Mouse (Mus musculus): ENCODE results near the gene Gm9945. TPM values are rescaled to one million over a fixed set of nuclear protein-coding genes. Genes with fewer than 3 reads are reported as not detected.
A peak's percentile ranks its signal among the peaks of the same experiment; 100 is the strongest.

Gm9945 gene
- polyA plus RNA-seq, 1 experiment from 2014 or later, result not detected

DNA sequence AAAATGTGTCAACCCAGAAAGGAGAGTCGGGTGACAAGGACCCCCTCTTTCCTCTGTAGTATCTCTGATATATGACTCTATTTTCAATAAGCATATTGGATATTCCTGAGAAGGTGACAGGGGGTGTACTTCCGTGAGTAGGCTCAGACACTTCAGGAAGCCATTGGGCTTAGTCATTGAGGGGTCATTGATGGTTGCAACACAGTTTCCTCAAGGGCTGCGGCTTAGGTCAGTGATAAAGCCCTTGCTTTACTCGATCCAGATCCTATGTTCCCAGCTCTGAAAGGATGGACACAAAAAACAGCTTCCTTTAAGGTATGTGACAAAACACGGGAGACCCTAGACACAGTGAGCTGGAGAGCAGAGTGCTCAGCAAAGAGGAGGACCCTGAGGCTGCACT lies 23.8 kb downstream of the Gm9945 start:
- WGBS, result 81% methylated on average over 5 of the region's 5 CpGs
- H3K9me3 ChIP-seq, result no peaks in the 10 kb centered on the region

DNA sequence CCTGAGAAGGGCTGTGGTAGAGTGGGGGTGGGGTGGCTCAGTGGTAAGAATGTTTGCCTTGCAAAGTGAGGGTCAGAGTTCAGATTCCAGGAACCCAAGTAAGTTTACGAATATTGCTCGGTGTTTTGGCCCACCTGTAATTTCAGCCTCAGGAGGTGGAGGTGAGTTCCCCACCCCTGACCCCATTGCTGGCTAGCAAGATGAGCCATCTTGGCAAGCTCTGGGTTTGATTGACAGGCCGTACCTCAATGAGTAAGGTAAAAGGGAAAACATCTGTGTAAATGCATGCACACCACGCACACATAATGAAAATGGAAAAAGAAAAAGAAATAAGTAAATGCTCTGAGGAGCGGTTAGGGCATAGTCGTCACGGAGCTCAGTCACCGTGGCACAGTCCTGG lies 24.4 kb downstream of the Gm9945 start:
- H3K27me3 ChIP-seq (replicated peaks), result 0 out of 2 replicates have a peak, but pooled peaks cover 2% of the 10 kb centered on the region
- no peaks in the 10 kb centered on the region for H3K4me1 ChIP-seq (replicated peaks)
- H3K4me2 ChIP-seq (replicated peaks), result no peak overlapping the region
- no peak overlapping the region for H3K27ac ChIP-seq
- 82% methylated on average over 8 of the region's 8 CpGs for WGBS
- no peak overlapping the region for H3K9ac ChIP-seq
- no peak for ATAC-seq
- H3K36me3 ChIP-seq, result no peaks in the 10 kb centered on the region
- H3K4me3 ChIP-seq (replicated peaks), result no peak overlapping the region
- H3K9me3 ChIP-seq, result no peaks in the 10 kb centered on the region

More for the DNA sequence above, 23.8 kb downstream of the Gm9945 start:
- no peak for ATAC-seq
- Histone ChIP-seq H3K27ac (no peak overlapping the region), H3K4me1 (replicated peaks) (no peaks in the 10 kb centered on the region), H3K9ac (no peak overlapping the region), H3K4me2 (replicated peaks) (no peak overlapping the region), H3K4me3 (replicated peaks) (no peak overlapping the region), H3K27me3 (replicated peaks) (0 out of 2 replicates have a peak, but pooled peaks cover 2% of the 10 kb centered on the region), H3K36me3 (no peaks in the 10 kb centered on the region)

DNA sequence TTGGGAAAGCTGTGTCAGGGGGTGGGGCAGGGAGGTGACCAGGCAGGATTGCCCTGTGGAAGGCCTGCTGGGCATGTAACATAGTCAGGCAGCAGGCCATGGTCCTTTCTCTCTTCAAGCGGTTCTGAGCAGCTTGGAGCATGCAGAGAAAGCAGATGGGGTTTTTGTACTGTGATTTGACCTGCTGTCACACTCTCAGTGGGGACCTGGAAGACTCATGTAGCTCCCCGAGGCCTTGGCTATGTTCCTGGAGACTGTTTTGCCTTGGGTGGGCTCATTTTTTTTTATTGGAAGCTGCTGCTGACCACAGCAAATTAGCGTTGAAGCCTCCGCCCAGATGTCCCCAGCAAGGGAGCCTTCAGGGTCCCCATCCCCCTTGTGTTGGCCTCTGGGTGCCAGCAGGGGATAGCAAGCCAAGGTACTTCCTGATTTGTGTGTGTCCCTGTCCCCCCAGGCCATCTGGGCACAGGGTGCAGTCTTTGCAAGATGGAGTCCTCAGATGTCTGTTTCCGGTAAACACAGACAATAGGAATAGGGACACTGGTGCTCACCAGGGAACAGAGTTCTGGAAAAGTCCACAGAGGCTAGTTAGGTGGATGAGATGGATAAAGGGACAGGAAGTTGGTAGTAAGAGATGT lies 25.2 kb downstream of the Gm9945 start:
- whole genome bisulfite sequencing, result 83% methylated on average over 5 of the region's 5 CpGs
- ATAC-seq, result no peak
- Histone ChIP-seq H3K4me2 (replicated peaks) (no peak overlapping the region), H3K27me3 (replicated peaks) (0 out of 2 replicates have a peak, but pooled peaks cover under 1% of the 10 kb centered on the region), H3K27ac (no peak overlapping the region), H3K4me3 (replicated peaks) (no peak overlapping the region), H3K36me3 (no peaks in the 10 kb centered on the region), H3K9ac (no peak overlapping the region), H3K4me1 (replicated peaks) (no peaks in the 10 kb centered on the region), H3K9me3 (no peaks in the 10 kb centered on the region)

DNA sequence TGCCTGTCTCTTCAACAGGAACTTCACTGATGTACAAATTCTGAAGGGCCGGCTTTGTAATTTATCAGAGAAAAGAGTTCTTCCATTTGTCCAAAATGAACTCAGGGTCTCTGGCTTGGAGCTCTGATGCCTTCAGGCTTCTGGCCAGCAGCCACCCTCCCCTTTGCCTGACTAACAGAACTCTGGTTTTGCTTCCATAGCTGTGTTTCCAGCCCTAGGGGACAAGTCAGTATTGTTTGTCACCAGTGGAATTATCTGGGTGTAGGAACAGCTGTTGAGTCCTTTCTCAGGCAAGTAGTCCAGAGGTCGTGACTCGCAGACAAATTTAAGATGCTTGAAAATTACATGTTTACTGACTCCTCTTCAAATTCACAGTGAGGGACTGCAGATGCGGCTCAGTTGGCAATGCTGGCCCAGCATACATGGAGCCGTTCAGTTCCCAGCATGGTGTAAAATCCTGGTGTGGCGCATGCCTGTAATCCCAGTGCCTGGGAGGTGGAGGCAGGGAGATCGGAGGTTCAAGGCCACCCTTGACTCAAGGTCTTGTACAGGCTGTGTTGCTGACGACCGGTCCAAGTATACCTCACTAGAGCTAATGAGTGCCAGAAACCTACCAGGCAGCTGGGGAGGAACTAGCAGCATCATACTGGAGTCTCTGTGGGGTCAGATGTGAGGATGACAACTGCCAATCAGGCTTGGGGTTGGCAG lies 27.3 kb downstream of the Gm9945 start:
- no peaks in the 10 kb centered on the region for H3K4me1 ChIP-seq (replicated peaks)
- WGBS, result 81% methylated on average over 9 of the region's 9 CpGs
- H3K27me3 ChIP-seq (replicated peaks), result no peaks in the 10 kb centered on the region
- no peak overlapping the region for H3K27ac ChIP-seq
- no peak overlapping the region for H3K4me2 ChIP-seq (replicated peaks)
- no peaks in the 10 kb centered on the region for H3K36me3 ChIP-seq
- H3K9me3 ChIP-seq, result no peaks in the 10 kb centered on the region
- no peak overlapping the region for H3K9ac ChIP-seq
- no peak overlapping the region for H3K4me3 ChIP-seq (replicated peaks)
- no peak for ATAC-seq

DNA sequence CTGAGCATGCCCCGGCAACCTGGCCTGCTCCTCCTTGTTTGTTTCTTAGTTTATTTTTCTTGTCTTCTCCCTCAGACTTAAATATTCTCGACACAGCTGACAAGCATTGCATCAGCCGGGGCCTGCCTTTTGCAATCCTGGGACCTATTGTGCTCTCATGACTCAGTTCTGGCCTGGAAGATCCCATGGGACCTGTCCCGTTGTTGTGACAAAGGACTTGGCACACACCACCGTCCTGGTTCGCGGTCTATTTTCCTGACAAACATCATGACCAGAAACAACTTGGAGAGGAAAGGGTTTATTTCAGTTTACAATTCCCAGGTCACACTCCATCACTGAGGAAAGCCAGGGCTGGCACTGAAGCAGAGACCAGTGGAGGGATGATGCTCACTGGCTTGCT lies 28.2 kb downstream of the Gm9945 start:
- WGBS, result 65% methylated on average over 7 of the region's 7 CpGs
- Histone ChIP-seq H3K27ac (no peak overlapping the region), H3K9me3 (no peaks in the 10 kb centered on the region), H3K9ac (no peak overlapping the region), H3K36me3 (no peaks in the 10 kb centered on the region), H3K4me2 (replicated peaks) (no peak overlapping the region), H3K4me3 (replicated peaks) (no peak overlapping the region), H3K4me1 (replicated peaks) (no peaks in the 10 kb centered on the region), H3K27me3 (replicated peaks) (no peaks in the 10 kb centered on the region)
- no peak for ATAC-seq

DNA sequence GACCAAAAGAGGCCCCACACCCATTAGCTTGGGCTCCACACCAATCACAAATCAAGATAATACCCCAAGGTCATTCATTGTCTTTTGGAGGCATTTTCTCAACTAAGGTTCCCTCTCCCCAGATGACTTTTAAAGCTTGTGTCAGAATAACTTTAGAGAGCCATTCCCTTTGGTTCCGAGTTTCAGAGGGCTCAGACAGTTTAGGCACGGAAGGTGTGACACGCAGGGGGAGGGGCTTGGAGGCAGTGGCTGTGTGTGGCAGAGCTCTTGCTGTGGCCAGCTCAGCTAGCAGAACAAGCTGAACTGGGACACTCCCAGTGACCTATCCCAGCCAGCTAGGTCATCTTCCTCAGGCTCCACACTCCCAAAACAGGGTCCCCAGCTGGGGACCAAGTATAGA lies 28.6 kb downstream of the Gm9945 start:
- 58% methylated on average over 3 of the region's 3 CpGs for WGBS
- no peaks in the 10 kb centered on the region for H3K9me3 ChIP-seq
- H3K4me2 ChIP-seq (replicated peaks), result no peak overlapping the region
- no peak for ATAC-seq
- no peaks in the 10 kb centered on the region for H3K27me3 ChIP-seq (replicated peaks)
- H3K9ac ChIP-seq, result no peak overlapping the region
- H3K36me3 ChIP-seq, result no peaks in the 10 kb centered on the region
- H3K4me1 ChIP-seq (replicated peaks), result no peaks in the 10 kb centered on the region
- no peak overlapping the region for H3K27ac ChIP-seq
- no peak overlapping the region for H3K4me3 ChIP-seq (replicated peaks)

DNA sequence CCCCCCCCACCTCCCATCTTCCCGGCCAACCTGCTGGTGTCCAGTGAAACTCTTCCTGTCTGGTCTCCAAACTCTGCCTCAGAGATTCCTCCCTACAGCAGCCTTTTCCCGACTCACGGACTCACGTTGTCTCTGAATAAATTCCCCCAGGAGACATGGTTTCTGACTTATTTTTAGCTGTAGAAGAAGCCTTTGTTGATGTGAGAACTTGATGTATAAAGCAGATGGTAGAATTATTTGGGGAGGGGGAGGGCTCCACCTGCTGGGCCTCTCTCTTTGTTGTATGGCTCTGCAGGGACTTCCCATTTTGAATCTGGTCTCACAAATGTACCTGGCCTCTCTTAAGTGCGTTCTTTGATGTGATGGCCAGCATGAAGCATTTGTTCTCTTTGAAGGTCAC lies 30.4 kb downstream of the Gm9945 start:
- Histone ChIP-seq H3K4me3 (replicated peaks) (no peak overlapping the region), H3K9me3 (no peaks in the 10 kb centered on the region), H3K4me2 (replicated peaks) (no peak overlapping the region), H3K9ac (no peak overlapping the region), H3K36me3 (no peaks in the 10 kb centered on the region), H3K27me3 (replicated peaks) (no peaks in the 10 kb centered on the region), H3K27ac (no peak overlapping the region), H3K4me1 (replicated peaks) (no peaks in the 10 kb centered on the region)
- 52% methylated on average over 5 of the region's 5 CpGs for WGBS
- ATAC-seq, result no peak

DNA sequence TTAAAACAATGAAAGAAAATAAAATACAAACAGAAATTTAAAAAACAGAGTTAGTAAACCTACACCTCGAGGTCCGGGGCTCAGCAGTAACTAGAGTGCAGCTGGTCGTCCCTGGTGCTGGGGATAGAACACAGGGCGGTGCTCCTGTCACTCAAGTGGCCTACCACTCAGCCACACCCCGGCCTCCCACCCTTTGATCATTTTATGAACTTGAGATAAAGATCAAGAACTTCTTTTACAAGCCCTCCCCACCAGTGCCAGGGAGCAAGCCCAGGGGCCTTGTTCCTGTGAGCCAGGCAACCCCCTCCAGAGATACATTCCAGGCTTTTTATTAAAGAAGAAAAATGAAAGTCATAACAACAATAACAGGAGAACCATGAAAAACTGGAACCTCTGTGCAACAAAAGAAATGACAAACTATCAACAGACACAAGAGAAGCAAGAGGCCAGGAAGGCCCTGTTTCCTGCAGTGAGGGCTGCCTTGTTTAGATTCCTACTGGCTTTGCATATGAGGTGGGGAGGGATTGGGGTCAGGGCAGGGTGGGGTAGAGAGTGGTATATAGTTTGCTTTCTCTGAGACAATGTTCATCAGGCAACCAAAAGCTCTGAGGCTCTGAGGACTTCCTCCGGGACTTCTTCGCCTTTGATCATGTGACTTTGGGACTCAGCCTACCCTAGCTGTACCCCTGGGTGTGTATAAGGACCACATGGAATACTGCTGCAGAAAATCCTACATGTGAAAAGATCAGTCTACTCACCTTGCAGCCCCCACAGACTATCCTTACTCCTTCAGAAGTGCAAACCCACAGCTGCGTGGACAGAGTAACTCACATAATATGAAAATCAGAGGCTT lies 37.0 kb downstream of the Gm9945 start:
- H3K36me3 ChIP-seq, result no peaks in the 10 kb centered on the region
- no peak overlapping the region for H3K9ac ChIP-seq
- peak overlapping the region; percentile 27; the same call in 1 of the 2 replicates for H3K27ac ChIP-seq
- no peak overlapping the region for H3K4me2 ChIP-seq (replicated peaks)
- ATAC-seq, result no peak
- H3K9me3 ChIP-seq, result no peaks in the 10 kb centered on the region
- H3K4me1 ChIP-seq (replicated peaks), result peaks cover 15% of the 10 kb centered on the region
- H3K4me3 ChIP-seq (replicated peaks), result no peak overlapping the region
- no peaks in the 10 kb centered on the region for H3K27me3 ChIP-seq (replicated peaks)
- WGBS, result 46% methylated on average over 8 of the region's 8 CpGs

DNA sequence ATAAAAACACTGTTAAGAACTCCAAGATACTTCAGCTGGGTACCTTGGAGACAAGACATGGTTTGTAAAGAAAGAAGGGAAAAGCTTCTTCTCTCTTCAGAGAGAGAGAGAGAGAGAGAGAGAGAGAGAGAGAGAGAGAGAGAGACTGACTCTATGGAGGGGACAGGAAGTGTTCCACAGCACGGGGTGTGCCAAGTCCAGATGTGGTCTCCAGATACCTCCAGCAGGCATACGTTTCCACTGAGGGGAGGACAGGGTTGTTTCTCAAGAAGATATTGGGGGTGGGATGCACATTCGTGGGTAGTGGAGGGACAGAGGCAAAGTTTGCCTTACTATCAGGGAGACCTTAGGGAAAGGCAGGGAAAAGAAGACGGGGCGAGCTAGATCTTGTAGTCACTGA lies 38.8 kb downstream of the Gm9945 start:
- Histone ChIP-seq H3K4me2 (replicated peaks) (peak overlapping the region; percentile 88), H3K27ac (no peak overlapping the region)

DNA sequence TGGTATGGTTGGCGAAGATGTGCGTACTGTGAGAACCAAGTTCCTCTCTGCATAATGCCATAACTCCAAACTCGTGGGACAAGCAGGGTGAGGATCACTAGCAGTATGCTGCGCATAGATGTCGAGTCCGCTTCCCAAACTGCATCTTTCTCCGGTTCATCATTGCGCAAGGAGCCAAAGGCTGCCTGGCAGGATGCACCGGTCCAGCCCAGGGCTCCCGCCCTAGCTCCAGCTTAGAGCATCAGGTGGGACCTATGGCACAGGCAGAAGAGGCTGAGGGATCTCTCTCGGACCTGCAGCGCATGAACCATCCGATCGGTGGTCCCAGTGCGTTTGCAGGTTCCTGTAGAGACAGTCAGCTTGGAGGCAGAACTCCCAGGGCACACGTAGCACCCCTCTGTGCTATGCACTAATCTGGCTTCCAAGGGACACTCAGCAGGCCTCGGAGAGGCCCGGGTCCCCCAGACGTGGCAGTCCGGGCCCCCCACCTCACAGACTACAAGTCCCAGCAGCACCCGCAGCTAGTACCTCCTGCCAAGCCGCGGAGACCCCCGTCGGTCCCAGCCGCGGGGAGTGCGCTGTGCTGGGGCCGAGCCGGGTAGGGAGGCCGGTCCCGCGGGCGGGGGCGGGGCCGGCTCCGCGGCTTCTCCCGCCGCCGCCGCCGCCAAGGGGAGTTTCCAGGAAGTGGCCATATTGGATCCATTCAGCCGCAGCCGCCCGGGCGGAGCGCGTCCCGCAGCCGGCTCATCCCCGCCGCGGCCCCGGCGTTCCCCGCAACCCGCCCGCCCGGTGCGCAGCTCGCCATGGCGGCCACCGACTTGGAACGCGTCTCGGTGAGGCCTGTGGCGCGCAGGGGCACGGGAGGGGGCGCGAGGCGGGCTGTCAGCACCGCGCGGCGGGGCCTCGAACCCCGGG lies 39.5 kb downstream of the Gm9945 start, which contains the start of gene Sept8:
TSS of gene Sept8 (plus strand) at position 51 of the 915 bp plus-strand sequence.
- H3K27me3 ChIP-seq (replicated peaks), result no peaks in the 10 kb centered on the region
- WGBS, result 6% methylated on average over 58 of the region's 79 CpGs
- peaks cover 30% of the 10 kb centered on the region for H3K4me1 ChIP-seq (replicated peaks)

More for the DNA sequence above, 38.8 kb downstream of the Gm9945 start:
- H3K9ac ChIP-seq, result no peak overlapping the region
- peaks cover 27% of the 10 kb centered on the region for H3K4me1 ChIP-seq (replicated peaks)
- no peak overlapping the region for H3K4me3 ChIP-seq (replicated peaks)
- H3K27me3 ChIP-seq (replicated peaks), result no peaks in the 10 kb centered on the region
- H3K36me3 ChIP-seq, result no peaks in the 10 kb centered on the region
- WGBS, result 52% methylated on average over 5 of the region's 5 CpGs
- H3K9me3 ChIP-seq, result no peaks in the 10 kb centered on the region
- ATAC-seq, result no peak

DNA sequence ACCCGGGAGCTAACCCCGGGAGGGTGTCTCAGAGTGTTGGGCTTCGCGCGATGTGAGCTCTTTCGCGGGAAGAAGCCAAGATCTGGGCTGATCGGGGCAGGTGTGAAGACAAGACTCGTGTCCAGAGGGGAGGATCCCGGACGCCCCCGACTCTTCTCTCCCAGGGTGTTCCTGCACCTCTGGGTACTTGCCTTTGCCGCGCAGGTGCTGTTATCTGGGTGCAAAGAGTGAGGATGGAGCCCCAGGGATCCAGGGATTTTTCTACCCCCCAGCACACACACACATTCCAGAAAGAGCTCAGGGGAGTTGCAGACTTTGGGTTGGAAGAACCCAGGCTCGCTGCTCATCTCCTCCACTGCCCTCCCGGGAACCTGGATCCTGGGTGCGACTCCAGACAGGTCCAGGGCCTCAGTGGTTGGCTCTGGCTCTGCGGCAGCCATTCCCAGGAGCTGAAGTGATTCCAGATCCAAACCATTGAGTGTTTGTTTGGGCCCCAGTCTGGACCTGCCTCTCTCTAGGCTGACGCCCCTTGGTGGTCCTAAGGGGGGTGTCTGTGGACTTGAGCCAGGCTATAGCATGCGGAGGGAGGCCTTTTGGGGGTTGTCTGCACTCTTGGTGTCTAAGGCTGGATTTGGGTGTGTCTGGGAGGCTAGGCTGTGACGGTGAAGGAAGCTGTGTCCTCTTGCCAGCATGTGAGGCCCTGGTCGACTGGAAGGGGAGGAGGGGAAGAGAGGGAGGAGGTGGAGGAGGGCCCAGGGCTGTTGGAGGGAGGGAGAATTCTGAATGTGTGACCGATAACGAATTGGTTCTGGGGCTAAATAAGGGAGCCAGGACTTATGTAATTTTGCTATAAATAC lies 40.4 kb downstream of the Gm9945 start:
- no peaks in the 10 kb centered on the region for H3K36me3 ChIP-seq
- H3K4me1 ChIP-seq (replicated peaks), result peaks cover 36% of the 10 kb centered on the region
- H3K4me3 ChIP-seq (replicated peaks), result peak overlapping the region; percentile 75
- no peaks in the 10 kb centered on the region for H3K27me3 ChIP-seq (replicated peaks)
- WGBS, result 2% methylated on average over 24 of the region's 24 CpGs
- no peaks in the 10 kb centered on the region for H3K9me3 ChIP-seq
- H3K27ac ChIP-seq, result peak overlapping the region; percentile 79
- peak overlapping the region; percentile 88 for H3K4me2 ChIP-seq (replicated peaks)
- peak; percentile 74 for ATAC-seq
- H3K9ac ChIP-seq, result peak overlapping the region; percentile 69

More for the DNA sequence above, 39.5 kb downstream of the Gm9945 start, which contains the start of gene Sept8:
- Histone ChIP-seq H3K36me3 (no peaks in the 10 kb centered on the region), H3K4me3 (replicated peaks) (peak within 1 kb of the TSS; percentile 75), H3K27ac (peak within 1 kb of the TSS; percentile 79), H3K9ac (peak within 1 kb of the TSS; percentile 69), H3K4me2 (replicated peaks) (peak within 1 kb of the TSS; percentile 88), H3K9me3 (no peaks in the 10 kb centered on the region)
- ATAC-seq, result peak; percentile 82
